Mouse (Mus musculus) ES-CJ7 (cell line): ENCODE measurements at regions not wholly inside any gene's neighbourhood (a gene's known extent, or its start where the extent isn't known, plus 50 kb on each side); places are given as distances from the start of the nearest gene placed in this dataset.
"Not testable (repeated sequence)": the region's sequence is repeated elsewhere in the genome, so short reads cannot be mapped to it uniquely, and the experiment has no call there.

ENCODE experiments used
- DNase-seq: peaks from one replicate; pipeline ENCODE4 v3.0.0; 2011; ENCODE audit warnings: low read depth, low spot score

DNA sequence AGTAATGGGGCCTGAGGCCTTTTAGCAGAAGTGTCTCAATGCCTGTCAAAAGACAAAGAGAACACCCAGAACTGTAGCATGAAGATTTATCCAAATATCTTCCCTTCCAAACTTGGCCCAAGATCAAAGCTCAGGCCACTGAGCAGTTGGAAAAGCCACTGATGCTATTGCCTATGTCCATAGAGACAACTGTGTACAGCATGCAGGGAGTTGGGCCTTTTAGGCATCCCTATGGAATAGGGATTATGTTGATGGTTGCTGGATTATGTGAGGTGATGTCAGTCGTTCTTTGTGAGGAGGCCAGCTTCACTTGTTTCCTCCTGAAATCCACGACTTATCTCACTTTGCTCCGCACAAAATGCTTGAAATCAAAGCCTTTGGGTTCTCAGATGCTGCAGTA lies 153.1 kb upstream of the Gm17728 start:
- DNase-seq, result no peak

GRCm38 (mm10) chr17:9278046-9278445 lies 143.8 kb upstream of the Gm17728 start:
- DNase-seq, result not testable (repeated sequence)

GRCm38 (mm10) chr17:9279481-9279880 lies 142.4 kb upstream of the Gm17728 start:
- DNase-seq, result no peak

DNA sequence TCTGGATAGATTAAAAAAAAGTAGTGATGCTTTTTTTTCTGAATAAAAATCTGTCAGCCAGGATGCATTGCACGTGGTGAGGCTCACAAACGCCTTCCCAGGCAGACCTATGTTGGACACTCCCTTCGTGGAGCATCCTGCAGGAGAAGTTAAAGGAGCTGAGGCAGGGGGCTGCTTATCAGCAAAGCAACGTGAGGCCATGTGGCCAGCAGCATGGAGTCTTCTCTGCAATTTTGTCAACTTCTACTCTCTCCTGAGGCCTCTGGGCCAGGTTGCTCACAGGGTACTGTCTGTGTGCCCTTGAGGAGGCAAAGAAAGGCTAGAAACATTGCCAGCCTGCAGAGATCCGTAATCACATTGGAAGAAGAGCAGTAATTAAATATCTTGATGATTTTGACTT lies 140.0 kb upstream of the Gm17728 start:
- DNase-seq, result no peak

- no peak for DNase-seq
These were observed 139.3 kb upstream of the Gm17728 start for GRCm38 (mm10) chr17:9282333-9283176.

- peak; percentile 48 for DNase-seq
These were observed 135.4 kb upstream of the Gm17728 start for GRCm38 (mm10) chr17:9286431-9286830.

DNA sequence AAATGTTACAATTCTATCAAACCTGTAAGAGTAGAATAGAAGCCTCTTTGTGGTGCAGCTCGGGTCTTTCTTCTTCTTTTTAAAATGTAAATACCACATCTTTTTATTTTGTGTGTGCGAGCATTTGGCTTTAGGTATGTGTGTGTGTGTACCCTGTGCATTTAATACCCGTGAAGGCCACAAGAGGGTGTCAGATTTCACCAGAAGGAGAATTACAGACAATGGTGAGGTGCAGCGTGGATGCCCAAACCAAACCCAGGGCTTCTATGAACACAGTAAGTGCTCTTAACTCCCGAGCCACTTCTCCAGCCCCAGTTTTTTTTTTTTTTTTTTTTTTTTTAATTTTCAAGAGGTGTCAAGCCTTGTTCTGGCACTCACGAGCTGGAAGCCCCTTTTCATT lies 135.0 kb upstream of the Gm17728 start:
- DNase-seq, result peak; percentile 45

DNA sequence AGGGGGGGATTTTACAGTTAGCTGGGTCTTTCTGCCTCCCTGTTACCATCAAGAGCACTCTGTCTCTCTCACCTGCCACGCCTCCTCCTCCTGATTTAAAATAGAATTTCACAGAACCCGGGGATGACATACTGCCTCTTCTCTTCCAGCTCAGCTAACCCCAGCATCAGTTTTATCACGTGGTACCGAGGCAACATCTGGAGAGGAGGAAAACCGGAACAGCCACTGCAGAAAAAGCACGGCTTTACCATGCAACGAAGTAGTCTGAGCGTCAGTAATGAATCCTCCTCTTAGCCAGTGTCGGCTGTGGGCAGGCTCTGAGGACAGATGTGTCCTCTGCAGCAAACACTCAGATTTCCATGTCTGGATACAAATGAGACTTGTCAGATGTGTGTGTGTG lies 134.2 kb upstream of the Gm17728 start:
- DNase-seq, result no peak

DNA sequence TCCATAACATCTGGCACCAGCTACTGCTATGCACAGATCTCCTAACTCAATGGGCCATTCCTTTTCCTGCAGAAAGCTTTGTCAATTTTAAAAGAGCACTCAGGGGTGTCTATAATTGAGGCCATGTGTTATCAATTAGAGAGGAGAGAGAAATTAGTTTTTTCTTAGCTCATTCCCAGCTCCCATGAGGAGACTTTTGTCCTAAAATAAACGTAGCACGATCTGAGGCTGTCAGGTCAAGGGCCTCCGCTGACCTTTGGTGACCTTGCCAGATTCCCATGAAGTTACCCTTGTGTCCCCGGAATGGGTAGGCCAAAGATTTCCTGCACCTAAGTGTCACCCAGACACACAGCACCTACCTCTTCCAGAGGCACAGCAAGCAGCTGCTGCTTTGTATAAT lies 130.3 kb upstream of the Gm17728 start:
- no peak for DNase-seq

- DNase-seq, result no peak
These were observed 129.6 kb upstream of the Gm17728 start for GRCm38 (mm10) chr17:9292296-9292695.

- no peak for DNase-seq
These were observed 125.5 kb upstream of the Gm17728 start for GRCm38 (mm10) chr17:9296371-9296770.

GRCm38 (mm10) chr17:9298231-9298630 lies 123.6 kb upstream of the Gm17728 start:
- no peak for DNase-seq

- no peak for DNase-seq
These were observed 120.8 kb upstream of the Gm17728 start for GRCm38 (mm10) chr17:9301101-9301501.

GRCm38 (mm10) chr17:9308507-9308906 lies 113.4 kb upstream of the Gm17728 start:
- no peak for DNase-seq

- no peak for DNase-seq
These were observed 99.1 kb upstream of the Gm17728 start for GRCm38 (mm10) chr17:9322772-9323171.

DNA sequence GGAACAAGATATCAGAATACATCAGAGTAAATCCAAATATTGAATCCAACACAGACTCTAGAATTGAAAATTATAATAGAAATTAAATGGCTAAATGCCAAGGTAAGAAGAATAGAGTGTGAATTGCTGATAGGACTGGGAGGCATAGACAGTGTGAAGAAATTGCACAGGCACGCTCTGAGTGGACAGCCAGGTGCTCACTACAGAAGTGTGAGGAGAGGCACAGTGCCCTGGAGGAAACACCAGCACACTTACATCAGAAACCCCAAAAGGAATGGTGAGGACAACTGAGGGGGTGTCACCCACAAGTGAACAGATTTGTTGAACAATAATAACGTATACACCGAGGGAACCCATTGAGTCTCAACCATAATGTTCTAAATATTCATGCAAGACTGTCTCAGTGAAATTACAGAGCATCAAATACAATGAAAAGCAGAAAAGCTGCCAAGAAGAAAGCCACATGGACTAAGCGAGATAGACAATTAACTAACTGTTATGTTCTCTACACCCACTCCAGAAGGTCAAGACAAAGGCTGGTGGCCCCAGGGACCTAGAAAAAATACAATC lies 92.9 kb upstream of the Gm17728 start:
- no peak for DNase-seq

DNA sequence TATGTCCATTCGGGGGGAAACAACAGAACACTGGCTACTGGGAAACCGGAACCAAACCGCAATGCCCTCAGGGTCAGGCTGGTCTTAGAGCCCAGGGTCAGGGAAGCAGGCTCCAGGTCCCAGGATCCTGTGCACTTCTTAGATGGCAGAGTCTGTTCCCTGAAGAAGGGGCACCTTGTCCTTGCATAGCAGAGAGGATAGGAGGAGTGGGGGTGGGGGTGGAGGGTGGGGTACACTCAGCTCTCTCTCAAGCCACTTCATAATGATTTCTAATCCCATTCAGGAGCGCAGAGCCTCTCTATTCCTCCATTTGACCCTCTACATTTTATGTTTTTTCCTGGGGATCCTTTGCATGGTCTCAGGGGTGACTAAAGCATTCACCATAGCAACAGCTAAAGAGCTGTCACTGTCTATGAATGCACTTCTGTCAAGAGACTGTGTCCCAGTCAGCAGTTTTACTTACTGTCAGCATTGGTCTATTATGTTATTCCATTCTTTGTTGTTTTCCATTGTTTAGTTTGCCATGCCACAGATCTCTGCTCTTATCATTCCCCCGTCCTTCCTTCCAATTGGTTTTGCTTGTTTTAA lies 64.2 kb upstream of the Gm17728 start:
- no peak for DNase-seq
